Mouse (Mus musculus): ENCODE results near the gene Zfp2.

Zfp2 gene

DNA sequence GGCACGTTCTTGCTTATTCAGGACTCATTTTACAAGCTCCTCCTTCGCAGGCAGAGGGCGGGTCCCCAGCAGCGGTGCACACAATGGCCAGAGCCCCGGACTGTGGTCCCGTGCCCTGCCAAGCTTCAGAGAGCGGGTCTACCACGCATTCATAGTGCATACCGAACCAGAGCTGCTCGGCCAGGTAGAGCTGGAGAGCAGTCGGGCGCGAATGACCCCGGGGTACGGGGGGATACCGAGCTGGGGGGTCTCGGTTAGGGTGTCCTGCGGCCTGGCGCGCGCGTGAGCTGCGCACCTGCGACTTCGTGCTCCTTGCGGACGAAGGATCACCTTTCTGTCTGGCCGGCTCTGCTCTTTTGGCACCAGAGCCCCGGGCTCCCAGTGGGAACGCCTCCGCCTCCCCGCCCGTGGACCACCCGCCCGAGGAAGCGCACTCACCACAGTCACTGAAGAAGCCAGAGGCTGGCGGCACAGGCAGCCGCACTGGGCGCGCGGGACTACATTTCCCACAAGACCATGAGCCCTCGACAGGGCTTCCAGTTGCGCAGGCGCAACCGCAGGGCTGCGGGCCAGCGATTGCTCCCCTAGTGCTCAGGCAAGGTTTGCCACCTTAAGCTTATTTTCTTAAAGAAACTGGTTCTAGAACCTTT lies at the start of gene Zfp2:
Zfp2 (minus strand) TSS at position 495 of the 650 bp plus-strand sequence.
- DNase-seq: peak; percentile 88

DNA sequence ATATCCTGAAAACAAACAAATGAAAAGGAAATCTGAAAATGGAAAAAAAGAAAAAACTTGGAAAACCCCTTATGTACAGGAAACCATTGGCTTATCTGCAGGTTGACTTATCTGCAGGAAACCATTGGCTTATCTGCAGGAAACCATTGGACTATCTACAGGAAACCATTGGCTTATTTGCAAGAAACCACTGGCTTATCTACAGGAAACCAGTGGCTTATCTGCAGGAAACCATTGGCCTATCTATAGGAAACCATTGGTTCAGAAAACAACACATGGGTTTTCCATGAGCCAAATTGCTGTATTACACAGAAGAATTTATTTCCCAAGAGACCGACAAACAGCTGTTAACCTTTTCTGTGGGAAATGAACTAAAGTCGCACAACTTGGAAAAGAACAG lies 48.9 kb upstream of the Zfp2 start:
- no peak for DNase-seq

DNA sequence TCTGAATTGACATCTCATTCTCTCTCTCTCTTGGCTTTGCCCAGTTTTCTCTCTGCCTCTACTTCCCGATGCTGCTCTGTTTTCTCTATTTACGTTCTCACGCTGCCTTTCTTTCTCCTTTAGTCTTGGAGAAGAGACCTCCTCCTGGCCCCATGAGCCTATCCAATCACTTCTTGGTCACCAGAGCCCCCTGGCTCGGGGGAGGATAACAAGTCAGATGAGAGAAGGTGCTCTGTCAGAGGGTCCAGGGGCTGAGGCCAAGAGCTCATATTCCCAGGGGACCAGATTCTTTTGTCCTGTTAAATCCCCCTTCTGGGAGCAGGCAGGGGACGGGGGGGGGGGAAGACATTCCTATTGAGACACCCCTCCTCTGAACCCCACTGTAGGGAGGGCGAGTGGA lies 37.7 kb upstream of the Zfp2 start, which contains the start of gene Prop1:
Prop1 (minus strand) TSS at position 101 of the 400 bp plus-strand sequence.
- no peak for DNase-seq

DNA sequence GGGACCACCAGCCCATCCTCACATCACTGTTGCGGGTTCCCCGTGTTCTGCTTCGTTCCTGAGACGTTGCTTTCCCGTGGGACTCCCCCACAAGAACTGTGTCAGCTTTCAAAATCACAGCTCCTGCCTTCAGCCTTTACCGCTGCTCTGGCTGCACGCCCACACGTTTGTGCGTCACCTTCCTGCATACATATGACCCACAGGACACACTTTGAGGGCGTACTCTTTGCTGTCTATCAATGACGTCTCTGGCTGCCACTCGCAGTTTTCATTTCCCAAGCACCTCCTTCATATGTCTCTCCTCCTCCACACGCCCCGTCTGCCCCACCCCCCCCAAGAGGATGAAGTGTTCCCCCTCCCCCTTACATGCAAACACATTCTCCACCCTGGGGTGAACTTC lies 36.3 kb upstream of the Zfp2 start:
- DNase-seq: no peak

DNA sequence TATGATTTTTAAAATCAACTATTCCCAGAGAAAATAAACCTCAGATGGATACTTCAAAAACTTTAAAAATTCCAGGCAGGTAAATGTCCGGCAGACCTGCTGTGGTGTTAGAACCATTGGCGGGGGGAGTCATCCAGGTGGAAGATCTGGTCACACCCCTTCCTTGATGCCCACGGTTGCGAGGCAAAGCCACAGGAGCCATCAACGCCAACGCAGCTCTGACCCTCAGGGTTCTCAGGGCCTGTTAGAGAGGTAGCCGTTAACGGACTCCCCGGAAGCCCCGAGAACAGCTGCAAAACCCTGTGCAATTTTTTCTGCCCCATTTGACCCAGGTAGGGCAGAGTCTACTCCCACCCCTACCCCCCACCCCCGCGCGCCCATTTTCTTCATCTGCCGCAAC lies 27.5 kb upstream of the Zfp2 start, which contains the start of gene 4933414I15Rik:
4933414I15Rik (minus strand) TSS at position 260 of the 400 bp plus-strand sequence.
- DNase-seq: no peak

DNA sequence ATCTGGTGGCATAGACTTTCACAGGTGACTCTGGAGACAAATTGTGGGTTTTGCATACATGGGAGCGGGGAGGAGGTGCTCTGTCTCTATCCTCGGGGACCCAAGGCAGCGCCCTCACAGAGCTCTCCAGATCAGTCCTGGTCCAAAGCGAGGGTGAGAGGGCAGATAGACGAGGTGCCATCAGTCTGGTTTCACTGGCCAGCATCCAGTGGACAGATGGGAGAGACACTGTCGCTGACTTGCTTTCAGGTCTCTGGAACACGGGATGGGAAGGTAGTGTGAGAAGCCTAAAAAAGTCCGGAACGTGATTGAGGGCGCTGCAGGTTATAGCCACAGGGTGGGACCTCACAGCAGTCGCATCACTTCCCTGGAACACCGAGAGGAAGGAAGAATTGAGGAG lies 26.4 kb upstream of the Zfp2 start:
- no peak for DNase-seq

DNA sequence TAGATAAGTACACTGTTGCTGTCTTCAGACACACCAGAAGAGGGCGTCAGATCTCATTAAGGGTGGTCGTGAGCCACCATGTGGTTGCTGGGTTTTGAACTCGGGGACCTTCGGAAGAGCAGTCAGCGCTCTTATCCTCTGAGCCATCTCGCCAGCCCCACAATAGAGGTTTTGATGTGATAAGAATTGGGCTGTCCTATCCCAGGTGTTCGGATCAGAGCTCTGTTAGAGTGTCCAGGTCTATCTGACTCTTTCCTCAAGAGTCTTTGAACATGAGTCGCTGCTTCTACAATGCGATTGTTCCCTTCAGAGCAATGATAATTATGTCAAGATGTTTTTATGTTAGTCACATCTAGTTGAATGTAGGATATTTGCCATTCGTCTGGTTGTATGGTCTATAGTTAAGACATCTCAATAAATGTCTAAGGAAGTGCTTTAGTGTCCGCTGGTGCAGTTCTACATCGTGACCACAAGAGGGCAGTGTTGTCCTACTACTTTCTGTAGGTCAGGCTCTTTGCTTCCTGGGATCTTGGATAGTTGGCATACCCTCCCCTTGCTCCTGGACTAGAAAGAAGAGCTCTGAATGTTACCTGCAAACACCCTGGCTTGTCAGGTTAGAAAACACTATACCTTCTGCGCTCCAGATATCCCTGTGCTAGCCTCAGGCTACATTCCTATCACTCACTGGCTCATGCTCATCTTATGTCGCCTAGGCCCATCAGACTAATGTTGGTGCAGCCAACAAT lies 23.8 kb upstream of the Zfp2 start:
- peak; percentile 22 to 26 for DNase-seq

DNA sequence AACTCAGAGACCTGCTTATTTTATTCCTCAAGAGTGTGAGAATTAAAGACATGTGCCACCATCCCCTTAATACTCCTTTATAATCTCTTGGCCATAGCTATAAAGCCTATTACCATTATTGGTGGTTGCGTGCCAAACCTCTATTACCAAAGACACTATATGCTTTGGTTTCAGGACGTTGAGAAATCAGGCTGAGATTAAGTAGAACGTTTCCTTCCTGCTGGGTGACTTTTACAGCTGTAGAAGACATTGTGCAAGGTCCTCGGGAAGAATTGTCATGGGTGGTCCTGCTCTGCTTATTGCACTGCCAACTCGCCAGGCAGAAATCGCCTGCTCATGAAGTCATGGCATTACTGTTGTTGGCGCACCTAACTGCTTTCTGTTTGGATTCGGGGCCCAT lies 22.5 kb upstream of the Zfp2 start:
- no peak for DNase-seq

DNA sequence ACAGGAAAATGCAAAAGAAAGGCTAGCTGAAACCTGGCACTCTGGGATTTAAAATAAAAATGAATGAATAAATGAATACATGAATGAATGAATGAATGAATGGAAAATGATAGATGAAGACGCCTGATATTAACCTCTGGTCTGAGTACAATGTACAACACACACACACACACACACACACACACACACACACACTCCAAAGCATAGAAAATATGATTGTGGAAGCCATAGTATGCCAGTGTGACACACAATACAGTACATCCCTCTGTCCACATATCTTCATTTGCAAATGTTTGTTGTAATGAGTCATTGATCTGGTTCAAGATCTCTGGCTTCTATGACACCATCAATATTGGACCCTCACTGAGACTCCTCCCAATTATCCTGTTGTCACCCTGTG lies 16.1 kb upstream of the Zfp2 start:
- DNase-seq: no peak

DNA sequence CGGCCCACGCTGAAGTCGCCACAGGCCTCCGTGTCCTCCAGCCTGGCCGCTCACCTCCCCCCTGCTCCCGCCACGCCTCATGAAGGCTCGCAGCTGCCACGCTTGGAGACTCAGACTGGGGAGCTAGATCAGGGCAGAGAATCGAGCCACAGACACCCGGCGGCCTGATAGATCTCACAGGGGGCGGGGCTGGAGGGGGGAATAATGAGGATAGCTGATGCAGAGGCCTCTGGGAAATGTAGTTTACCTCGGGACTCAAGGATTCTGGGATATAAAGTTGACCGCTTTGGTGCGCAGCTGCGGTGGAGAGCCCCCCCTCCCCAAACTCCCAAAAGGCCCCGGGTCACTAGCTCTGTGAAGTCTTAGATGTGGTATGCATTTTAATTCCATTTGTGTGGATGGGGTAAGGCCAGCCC lies 15.5 kb upstream of the Zfp2 start, which contains the start of gene Zfp354b:
Zfp354b (minus strand) TSS at position 183 of the 416 bp plus-strand sequence.
- DNase-seq: peak; percentile 59 to 62

DNA sequence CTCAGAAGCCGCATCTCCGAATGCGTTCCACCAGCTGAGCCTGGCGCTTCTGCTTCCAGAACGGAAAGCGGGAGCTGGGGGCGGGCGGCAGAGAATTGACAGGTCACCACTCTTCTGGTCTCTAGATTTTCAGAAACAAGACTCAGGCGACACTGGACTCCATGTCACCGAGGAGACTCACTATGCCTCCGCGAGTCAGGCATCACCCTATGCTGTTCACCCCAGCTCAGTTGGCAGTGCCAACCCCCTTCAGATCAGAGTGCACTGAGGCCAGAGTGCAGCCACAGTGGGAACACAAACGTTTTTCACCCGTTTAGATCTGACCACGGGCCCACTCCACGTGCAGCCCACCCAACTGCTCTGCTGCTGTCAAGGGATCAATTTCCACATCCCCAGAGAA lies 15.1 kb upstream of the Zfp2 start:
- no peak for DNase-seq

DNA sequence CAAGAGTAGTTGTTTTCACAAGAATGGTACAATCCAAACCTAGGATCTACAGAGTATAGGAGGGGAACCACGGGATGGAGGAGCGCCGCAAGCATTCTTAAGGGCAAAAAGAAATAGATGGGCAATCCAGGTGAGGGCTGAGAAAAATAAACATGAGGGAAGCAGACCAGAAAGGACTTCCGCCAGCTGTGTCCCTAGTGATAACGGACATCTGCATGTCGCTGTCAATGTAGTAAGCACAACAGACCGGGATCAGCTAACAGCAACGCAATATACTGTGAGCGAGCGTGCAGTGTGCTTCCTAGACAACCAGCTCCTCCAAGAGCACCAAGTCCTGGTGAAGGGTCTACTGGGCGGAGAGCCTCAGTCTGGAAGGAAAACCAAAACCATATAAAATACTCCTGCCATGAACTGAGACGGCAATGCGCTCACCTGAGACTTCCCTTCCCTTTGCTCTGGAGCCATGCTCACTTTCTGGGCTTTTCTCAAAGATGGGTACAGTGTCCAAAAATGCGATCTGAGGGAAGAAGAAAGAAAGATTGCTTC lies 14.6 kb upstream of the Zfp2 start:
- DNase-seq: no peak

DNA sequence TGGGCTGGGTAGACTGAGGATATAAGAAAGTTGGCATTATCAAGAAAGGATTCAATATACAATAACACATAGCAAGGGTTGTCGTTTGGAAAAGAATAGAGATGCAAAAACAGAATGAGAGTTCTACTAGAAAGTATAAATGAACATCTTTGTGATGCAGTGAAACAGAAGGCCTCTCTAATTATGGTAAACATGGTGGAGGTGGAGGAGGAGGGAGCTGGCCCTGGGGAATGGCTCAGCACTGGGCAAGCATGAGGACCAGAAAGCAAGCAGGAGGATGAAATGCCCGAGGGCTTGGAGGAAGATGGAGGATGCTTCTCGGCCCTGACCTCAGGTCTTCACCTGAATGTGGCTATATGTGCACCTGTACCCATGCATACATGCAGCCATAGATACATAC lies 1.5 kb downstream of the Zfp2 start:
- no peak for DNase-seq

DNA sequence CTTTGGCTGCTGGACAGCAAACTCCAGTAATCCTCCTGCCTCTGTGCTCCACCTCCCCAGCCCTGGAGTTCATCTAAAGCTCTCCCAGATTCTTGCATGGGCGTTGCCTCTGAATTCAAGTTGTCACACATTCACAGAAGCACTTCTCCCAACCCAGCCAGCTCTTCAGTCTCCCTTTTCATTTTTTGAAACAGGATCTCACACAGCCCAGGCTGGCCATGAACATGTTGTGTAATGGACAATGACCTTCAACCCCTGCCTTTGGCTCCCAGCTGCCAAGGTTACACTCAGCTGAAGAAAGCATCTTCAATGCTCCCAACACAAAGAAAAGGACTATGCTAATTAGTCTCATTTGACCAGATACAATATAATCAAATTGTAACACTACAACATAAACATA lies 2.7 kb downstream of the Zfp2 start:
- no peak for DNase-seq

DNA sequence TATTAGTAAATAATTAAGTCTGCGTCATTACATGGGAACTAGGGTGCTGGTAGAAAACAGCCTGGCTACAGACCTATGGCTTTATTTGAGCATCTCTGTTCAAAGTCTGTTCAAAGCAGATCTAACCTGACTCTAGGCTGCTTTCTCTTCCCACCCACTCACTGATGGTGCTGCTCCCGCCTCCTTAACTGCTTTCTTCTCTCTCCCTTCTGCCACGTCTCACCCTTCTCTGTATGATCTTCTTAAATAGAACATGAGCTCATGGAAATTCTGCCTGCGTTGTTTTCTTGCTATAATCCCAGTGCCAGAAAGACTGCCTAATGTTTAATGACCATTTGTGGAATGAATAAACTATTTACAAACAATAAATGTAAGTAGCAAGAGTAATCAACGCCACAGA lies 7.8 kb downstream of the Zfp2 start:
- DNase-seq: no peak

DNA sequence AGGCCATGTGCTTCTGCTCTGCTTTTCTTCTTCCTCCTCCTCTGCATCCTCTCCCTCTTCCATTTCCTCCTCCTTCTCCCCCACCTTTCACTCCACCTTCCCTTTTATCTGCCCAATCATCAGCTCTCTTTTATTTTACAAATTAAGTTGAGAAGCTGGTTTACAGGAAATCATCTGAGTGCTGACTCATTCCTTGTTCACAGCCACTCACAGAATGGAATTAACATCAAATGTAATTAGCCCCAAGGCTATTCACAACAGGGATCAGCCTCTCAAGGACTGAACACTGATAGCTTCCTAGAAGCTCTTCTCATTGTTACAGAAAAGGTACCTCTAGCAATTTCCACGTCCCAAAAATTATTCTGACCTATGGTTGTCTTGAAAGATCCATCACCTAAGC lies 18.6 kb downstream of the Zfp2 start:
- no peak for DNase-seq

DNA sequence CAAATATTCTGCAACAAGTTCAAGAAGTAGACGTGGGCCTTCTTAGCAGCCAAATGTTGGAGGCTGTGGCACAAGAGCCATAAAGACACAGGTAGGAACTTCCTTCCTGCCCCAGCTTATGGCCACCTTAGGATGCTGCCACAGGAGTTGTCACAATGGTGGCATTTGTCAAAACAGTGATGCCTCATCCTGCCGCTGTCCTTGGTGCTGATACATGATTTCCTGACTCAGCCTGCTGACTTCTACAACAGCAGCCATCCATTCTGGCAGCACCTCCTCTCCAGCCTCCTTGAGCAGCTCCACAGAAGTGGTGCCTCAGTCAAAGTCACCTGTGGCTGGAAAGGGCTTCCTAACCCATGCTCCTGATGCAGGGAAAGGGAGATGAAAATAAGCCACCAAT lies 23.5 kb downstream of the Zfp2 start:
- peak; percentile 32 to 45 for DNase-seq

DNA sequence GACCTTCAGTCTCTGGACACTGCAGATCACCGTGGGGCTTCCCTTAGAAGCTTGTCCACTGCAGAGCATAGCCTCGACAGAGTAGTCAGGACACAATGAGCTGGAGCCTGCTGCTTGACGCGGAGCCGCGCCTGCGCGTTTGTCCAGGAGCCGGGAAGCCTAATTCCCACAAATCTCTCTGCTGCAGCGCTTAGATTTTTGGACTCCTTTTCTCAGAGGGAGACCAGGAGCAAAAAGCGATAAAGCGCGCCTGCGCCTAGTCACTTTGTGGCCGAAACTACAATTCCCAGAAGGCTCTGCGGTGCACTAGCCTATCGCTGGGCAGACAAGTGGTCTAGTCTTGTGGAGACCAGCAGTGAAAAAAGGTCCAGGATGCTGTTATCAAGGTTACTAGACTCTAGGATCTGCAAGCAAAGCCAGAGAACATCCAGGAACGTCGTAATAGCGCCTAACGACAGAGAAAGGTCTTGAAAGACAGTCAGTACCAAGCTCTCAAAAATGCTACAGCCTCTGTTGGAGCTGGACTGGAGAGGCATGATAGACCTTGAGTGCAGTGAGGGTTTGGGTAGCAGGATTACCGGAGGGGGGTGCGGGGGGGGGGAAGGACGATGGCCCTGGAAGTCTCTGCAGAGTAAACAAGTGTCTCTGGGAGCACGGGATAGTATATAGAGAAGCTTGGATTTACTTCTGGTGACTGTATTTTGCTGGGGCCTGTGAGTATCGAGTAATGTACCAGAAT lies 28.4 kb downstream of the Zfp2 start, which contains the start of gene Zfp454:
Zfp454 (minus strand) TSS at position 262 of the 739 bp plus-strand sequence.
- DNase-seq: peak; percentile 25 to 28

DNA sequence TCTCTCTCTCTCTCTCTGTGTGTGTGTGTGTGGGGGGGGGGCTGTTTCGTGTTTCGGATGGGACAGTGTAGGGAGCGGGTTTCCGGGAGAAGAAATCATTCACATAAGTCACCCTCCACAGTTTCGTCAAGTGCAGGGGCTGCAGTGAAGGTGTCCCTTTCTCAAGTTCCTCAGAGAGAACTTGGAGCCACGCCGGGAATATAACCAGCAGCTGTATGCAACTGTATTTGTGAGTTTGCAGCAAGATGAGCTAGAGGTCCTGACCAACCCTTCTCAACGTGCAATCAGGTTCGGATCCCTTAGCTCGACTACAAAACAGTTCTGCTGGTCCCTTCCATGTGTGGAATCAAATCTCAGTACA lies 29.1 kb downstream of the Zfp2 start:
- DNase-seq: no peak

DNA sequence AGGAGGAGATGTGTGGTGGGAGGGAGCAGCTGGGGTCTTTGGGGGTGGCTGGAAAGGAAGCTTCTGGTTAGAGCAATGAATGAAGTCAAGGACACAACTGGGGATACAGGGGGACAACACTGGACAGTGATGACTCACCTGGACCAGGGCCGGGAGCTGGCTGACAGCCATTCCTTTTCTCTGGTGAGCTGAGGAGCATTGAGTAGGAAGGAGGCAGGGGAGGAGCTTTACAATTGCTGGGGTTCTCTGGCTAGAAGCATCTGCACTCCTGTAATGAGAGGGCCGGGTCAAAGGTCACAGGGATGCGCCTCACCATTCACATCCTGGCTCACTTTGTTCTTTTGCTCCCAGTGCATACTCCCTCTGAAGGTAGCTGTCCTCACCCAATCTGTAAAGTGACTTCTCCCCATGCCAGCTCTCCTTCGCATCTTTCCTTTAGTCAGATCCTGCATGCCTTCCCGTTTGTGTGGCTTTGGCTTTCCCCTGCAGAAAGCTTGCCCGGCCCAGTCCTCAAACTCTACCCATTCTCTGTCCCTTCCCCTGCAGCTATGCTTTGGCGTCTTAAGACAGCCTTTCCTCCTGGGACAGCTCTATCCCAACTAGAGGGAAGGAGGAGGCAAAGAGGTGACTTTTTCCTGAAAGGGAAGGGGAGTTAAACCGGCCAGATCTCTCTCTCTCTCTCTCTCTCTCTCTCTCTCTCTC lies 29.6 kb downstream of the Zfp2 start:
- no peak for DNase-seq

DNA sequence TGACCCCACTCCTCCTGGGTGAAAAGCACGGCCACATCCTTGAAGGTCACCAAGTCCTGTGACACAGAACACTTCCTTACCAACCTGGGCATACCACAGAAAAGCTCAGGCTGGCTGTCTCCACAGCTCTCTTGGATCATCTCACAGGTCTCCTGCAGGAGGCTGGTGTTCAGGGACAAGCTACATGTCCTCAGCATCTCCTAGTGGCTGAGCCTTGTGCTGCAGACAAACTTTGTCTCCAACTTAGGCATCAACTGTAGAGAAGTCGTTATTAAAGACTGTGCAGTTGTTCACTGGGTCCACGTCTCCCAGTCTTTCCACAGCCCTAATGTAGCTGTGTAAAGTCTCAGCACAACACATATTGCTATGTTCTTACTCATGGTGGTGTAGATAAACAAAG lies 32.2 kb downstream of the Zfp2 start:
- DNase-seq: peak in 1 of 2 experiments; percentile 7

DNA sequence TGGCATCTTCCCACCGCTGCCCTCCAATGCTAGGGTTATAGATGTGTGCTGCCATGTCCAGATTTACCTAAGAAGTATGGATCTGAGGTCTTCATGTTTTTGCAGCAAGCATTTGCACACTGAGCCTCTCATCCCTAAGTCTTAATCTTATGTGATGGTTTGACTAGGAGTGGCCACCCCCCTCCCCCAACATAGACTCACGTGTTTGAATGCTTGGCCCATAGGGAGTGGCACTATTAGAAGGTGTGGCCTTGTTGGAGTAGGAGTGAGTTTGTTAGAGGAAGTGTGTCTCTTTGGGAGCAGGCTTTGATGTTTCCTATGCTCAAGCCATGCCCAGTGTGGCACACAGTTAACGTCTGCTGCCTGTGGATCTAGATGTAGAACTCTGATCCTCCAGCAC lies 37.3 kb downstream of the Zfp2 start:
- DNase-seq: no peak

Data from B cell, adult 2 months (primary cell).